Mouse (Mus musculus) right cerebral cortex, postnatal 4 days (tissue): Measurements from ENCODE around the gene 1500009L16Rik.

ENCODE experiments used
- DNase-seq: peaks from one replicate; pipeline ENCODE4 v3.0.0-alpha.2; 2022

1500009L16Rik gene

GRCm38 (mm10) chr10:83763891-83764290 is 41.2 kb downstream of the 1500009L16Rik start:
- no peak for DNase-seq

DNA sequence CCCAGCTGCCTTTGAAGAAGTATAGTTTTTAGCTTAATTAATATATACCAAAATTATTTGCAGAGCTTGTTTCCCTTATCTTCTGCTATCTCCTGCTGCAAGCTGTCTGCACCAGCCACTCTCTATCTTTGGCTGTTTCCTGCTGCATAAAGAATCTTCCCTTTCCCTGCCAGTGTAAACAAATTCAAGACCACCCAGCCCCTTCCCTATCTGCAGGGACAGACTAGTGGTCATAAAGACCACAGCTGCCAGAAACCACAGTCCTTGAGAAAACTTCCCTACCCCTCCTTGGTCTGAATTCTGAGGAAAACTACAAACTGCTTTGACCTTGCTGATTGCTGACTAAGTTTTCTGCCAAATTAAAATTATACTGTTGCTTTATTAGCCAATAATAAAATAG is 44.2 kb downstream of the 1500009L16Rik start:
- no peak for DNase-seq

GRCm38 (mm10) chr10:83776272-83776878 is 53.7 kb downstream of the 1500009L16Rik start:
- DNase-seq = peak; percentile 77

DNA sequence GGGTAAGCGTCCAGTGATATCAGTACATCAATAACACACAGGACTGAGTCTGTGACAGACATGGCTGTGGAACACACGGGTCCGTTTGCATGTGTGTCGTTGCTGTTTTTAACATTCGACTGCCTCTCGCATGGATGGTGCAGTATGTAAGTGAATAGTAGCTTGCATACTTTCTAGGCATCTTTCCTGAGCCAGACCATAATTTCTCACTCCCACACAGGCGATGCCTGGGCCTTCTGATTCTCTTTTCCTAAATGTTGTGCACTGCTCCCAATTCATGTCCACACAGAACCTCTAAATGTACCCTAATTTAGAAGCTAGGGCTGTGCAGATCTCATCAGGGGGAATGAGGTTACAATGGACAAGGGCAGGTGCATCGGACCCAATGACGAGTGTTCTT is 54.6 kb downstream of the 1500009L16Rik start:
- no peak for DNase-seq

DNA sequence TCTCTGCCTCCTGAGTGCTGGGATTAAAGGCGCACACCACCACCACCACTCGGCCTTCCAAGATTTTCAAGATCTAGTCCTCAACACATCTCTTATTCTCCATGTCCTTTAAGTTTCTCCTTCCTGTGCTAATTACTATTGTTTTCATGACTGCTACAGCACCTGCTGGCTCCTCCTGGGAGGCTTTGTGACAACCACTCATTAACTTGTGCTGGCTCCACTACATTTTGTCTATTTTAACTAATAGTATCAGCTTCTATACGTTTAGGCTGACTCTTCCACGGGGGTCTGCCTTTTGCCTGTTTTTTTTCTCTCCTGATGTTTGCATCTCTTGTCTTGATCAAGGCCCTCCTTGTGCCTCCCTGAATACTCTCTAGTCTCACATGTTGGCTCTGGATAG is 59.2 kb downstream of the 1500009L16Rik start:
- DNase-seq = no peak

DNA sequence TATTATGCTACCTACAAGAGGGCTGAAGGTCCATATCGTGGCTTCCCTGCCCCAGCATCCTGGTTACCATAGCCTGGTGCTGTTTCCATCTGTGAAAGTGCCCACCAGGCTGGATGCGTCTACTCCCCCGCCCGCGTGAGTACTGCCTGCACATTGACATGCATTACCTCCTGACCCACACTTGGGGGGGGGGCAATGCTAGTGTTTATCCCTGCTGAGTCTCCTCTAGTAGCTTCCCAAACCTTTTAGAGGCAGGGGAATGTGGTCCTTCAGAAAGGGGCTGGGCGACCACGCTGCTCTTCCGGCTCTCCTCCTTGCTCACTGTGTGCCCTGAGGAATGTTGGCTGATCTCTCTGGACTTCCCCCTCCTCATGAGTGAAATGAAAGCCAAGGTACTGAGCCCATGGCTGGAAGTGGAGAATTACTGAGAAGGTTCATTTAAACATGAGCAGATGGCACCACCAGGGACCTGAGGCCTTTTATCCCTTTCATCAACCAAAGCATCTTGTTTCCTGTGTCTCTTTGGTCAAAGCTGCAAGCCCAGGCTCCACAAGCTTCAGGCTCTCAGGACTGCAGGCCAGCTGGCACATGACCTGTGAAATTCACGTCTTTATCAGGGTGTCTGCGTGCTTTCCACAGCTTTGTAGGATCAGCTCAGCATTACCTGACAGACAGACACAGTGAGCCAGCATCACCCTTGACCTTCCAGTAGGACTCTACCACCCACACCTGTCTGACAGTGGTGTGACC is 59.9 kb downstream of the 1500009L16Rik start:
- DNase-seq = no peak

DNA sequence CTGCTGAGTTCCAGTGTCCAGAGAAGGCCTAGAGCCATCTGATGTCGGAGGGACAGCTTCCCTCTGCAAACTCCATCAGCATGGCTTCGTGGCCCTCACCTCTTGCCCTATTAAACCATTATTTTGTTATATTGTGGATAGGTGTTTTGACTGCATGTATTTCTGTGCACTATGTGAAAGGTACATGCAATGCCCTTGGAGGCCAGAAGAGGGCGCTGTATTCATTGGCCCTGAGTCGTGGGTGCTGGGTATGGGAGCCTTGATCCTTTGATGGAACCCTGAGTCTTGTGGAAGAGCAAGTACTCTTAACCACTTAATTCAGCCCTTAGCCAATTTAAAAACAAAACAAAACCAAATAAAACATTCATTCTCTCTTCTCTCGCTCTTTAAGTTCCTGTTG is 62.3 kb downstream of the 1500009L16Rik start:
- peak; percentile 32 for DNase-seq

DNA sequence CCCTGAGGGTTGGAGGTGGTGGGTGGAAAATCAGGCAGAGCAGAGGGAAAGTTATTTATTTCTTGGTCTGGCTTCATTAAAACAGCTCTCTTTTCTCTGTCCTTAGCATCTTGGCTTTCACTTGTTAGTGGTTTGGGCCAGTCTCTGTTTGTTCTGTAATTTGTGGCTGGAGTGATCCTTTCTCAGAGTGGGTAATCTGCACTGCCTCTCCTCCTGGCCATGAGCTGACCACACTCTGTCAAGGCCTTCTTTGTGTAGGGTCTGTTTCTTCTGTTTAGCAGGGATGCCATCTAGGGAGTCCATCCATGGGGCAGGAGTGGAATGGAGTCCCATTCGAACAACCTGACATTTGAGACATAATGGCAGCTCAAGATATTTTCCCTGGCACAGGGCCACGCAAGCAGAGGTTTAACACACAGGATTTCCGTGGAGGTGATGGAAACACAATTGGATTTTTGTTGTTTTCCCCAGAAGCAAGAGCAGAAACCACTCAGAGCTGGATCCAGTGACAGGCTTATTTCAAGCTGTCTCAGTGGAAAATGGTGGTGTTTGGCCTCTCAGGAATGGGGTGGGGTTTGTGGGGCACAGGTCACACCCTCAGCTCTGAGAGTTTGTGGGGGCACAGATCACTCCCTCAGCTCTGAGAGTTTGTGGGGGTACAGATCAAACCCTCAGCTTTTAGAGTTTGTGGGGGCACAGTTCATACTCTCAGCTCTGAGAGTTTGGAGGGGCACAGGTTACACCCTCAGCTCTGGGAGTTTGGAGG is 63.1 kb downstream of the 1500009L16Rik start:
- no peak for DNase-seq

DNA sequence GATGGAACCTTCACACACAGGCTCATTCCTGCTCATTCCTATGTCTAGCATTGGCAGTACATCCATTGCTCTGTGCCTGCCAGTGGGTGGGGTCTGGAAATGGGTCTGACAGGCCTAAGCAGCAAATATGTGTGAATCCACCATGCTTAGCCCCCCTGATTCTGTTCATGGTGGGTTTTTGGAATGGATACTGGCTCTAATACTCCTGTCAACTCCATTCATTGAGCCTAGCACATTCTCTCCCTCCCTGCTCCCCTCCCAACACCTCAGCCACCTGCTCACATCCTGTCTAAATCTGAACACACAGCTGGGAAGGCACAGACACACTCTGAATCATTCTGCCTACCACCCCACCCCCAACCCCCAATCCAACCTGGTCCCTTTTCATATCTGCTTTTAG is 72.4 kb downstream of the 1500009L16Rik start:
- DNase-seq = no peak

DNA sequence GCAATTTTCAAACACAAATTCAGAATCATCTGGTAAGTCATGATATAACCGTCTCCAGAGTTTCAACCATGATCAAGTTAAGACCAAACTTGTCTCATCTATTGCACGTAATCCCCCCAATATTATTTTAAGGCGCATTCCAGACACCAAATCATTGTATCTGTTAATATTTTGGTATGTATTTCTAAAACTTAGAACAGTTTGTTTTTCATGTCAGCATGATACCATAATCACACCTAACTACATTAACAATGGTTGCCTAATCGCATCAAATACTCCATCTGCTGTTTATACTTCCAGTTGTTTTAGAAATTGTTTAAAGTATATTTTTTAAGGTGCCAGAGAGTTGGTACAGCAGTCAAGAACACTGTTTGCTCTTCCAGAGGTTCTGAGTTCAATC is 72.8 kb downstream of the 1500009L16Rik start:
- DNase-seq = no peak

GRCm38 (mm10) chr10:83804021-83804420 is 81.4 kb downstream of the 1500009L16Rik start:
- no peak for DNase-seq

DNA sequence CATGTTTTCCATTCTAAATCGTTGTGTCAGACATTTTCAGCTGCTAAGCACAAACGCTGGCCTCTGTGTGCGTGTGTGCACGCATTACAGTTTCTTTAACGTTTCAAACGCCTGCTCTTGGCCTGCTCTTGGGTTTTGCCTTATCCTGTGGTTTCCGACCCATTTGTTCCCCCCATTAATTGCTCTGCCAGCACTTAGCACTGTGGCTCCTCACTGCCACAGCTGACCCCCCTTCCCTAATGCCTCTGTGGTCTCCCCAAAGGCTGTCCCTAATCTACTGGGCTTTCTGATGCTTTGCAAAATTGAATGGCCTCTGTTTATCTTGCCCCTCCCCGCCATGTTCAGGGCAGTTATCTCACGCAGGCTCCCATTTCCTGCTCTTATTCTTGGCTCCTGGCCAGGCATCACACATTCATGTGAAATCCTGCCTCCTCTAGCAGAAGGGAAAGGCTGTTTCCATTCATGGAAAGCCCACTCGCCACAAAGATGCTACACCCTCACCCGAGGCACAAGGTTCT is 82.6 kb downstream of the 1500009L16Rik start:
- DNase-seq = no peak

GRCm38 (mm10) chr10:83807251-83807650 is 84.6 kb downstream of the 1500009L16Rik start:
- DNase-seq = no peak
